Mouse (Mus musculus) kidney, embryonic 15.5 days (tissue): Measurements from ENCODE around the gene Gm5169. TPM values are rescaled to one million over a fixed set of nuclear protein-coding genes. Genes with fewer than 3 reads are reported as not detected.
"Not testable (repeated sequence)": the region's sequence is repeated elsewhere in the genome, so short reads cannot be mapped to it uniquely, and the experiment has no call there.

ENCODE experiments used
- ATAC-seq: fragments of 200-750 bp; cut with Nextera tagmentation; replicated peaks from 2 replicates; pipeline ENCODE4 v1.8.0; 2017; ENCODE audit warnings: moderate TSS enrichment; ENCODE audit not compliant: low FRiP score
- H3K27ac ChIP-seq: fragments of 300-500 bp; sonication (generic); 2 replicates; pipeline ENCODE4 v1.5.1; 2015; ENCODE audit warnings: mild to moderate bottlenecking, inconsistent platforms
- H3K27me3 ChIP-seq: fragments of 300-500 bp; sonication (generic); 2 replicates; pipeline ENCODE4 v1.6.1; 2015; ENCODE audit warnings: inconsistent platforms
- H3K36me3 ChIP-seq: fragments of 300-500 bp; sonication (generic); 2 replicates; pipeline ENCODE4 v1.6.1; 2015; ENCODE audit warnings: inconsistent platforms
- H3K4me1 ChIP-seq: fragments of 300-500 bp; sonication (generic); 2 replicates; pipeline ENCODE4 v1.6.1; 2015; ENCODE audit warnings: inconsistent platforms
- H3K4me2 ChIP-seq: fragments of 300-500 bp; sonication (generic); 2 replicates; pipeline ENCODE4 v1.6.1; 2015; ENCODE audit warnings: moderate library complexity, mild to moderate bottlenecking, inconsistent platforms
- H3K4me3 ChIP-seq: fragments of 300-500 bp; sonication (generic); replicated peaks from 2 replicates; pipeline ENCODE4 v1.5.1; 2015; ENCODE audit warnings: mild to moderate bottlenecking, inconsistent platforms
- H3K9ac ChIP-seq: fragments of 300-500 bp; sonication (generic); 2 replicates; pipeline ENCODE4 v1.6.1; 2015; ENCODE audit warnings: mild to moderate bottlenecking, inconsistent platforms
- H3K9me3 ChIP-seq: fragments of 300-500 bp; sonication (generic); replicated peaks from 2 replicates; pipeline ENCODE4 v1.6.1; 2016; ENCODE audit warnings: inconsistent platforms
- WGBS: fragments of 180-500 bp; shearing (Covaris S2); methylation state at CpG from one replicate; pipeline ENCODE4 v1.1.7; 2015; ENCODE audit warnings: mixed read lengths; 5-methylcytosine and 5-hydroxymethylcytosine counted together
- polyA plus RNA-seq: library from polyadenylated mRNA; unstranded; fragments of >200 nt; fragmentation: Nextera tagmentation; extraction: Ambion mirVana; gene quantifications from 2 replicates; pipeline ENCODE4 v1.2.1, GENCODE M21; 2015

Gene Gm5169
- not detected in 2 replicates for polyA plus RNA-seq

DNA sequence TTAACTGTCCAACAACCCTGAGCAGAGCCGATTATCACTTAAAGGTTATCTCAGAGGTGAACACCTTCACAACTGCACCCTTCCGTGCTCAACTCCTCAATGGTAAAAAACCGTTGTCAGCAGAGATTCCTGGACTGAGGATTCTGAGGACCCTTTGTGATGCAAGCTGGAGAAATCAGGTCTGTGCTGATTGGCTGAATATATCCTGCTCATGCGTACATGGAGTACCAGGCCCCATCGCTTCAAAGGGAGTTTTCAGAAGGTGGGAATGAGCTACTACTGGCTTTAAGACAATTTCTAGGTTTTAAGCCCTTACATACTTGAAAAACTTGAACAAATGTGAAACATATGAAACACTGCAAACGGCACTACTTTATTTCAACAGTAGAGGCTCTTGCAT lies at the start of gene Gm5169:
TSS of gene Gm5169 (minus strand) at position 101 of the 400 bp plus-strand sequence.
- H3K36me3 ChIP-seq, H3K4me2 ChIP-seq, H3K9me3 ChIP-seq, H3K27me3 ChIP-seq, H3K4me3 ChIP-seq, ATAC-seq, H3K27ac ChIP-seq, H3K4me1 ChIP-seq, H3K9ac ChIP-seq: not testable (repeated sequence)
- 95% methylated on average over 2 of the region's 6 CpGs for WGBS

DNA sequence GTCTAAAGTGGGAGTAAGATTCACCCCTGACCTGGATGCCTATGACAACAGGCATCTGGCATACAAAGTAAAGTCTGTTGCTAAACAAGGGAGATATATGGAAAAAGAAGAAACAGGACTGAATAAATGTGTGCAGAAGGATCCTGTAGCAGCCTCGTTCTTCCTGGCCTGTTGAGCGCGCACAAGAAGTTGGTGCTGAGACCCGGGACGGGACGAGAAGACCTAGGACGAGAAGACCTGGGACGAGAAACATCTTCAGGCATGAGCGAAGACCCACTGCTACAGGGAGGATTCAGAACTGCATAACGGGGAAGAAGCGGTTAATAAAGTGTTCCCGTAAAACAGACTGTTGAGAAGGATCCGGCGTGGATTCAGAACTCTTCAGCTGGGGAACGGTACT lies 46.2 kb upstream of the Gm5169 start:
- not testable (repeated sequence) for ATAC-seq, H3K27me3 ChIP-seq, H3K27ac ChIP-seq, H3K4me1 ChIP-seq, H3K4me3 ChIP-seq, H3K9ac ChIP-seq, H3K4me2 ChIP-seq, H3K36me3 ChIP-seq, H3K9me3 ChIP-seq
- 94% methylated on average over 14 of the region's 15 CpGs for WGBS
